Mouse (Mus musculus): ENCODE results near the gene Olfr994. TPM values are rescaled to one million over a fixed set of nuclear protein-coding genes. Genes with fewer than 3 reads are reported as not detected.

Olfr994 gene
- not detected in 2 replicates for total RNA-seq (2012; rRNA removed)
- not detected in 2 replicates for total RNA-seq (2014; rRNA removed)
- polyA plus RNA-seq (2012; ENCODE audit: insufficient read length, low read depth) = not detected in 2 replicates

DNA sequence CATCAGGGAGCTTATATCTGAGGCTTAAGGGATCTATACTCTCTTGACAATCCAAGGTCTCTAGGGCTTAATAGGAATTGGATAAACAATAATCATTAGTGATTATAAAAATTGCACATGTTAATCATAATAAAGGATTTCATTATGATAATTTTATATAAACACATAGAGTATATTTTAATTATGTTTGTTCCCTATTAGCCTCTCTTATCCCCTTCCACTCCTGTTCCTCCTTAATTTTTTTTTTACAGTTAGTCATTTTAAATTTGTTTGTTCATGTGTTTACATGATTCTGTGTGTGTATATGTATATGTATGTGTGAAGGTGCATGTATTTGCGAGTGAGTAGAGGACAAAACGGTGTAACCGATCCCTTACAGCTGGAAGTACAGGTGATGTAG is at the start of gene Olfr994:
Olfr994 (minus strand) TSS at position 101 of the 400 bp plus-strand sequence.
- in situ Hi-C loops (cut with MboI; ENCODE audit: low pct_ligation_motif_present, low pct_unique_long_range_greater_than_20kb, low sequenced_read_pairs) = no loop called here
- Histone ChIP-seq H3K9ac (ENCODE audit: insufficient read depth, low read depth) (no peak within 1 kb of the TSS), H3K4me1 (ENCODE audit: control insufficient read depth in 1 of 2, insufficient read depth in 2 of 2) (no peaks in the 10 kb centered on the region), H3K27me3 (replicated peaks) (no peaks in the 10 kb centered on the region), H3K9me3 (replicated peaks; ENCODE audit: low read length) (no peaks in the 10 kb centered on the region), H3K4me2 (ENCODE audit: insufficient read depth, low read depth, poor library complexity, severe bottlenecking) (no peak within 1 kb of the TSS), H3K4me3 (replicated peaks in 1 of 3; ENCODE audit: low read depth in 2 of 3, low read length in 2 of 3, poor library complexity in 1 of 3) (no peak within 1 kb of the TSS), H3K79me2 (replicated peaks; ENCODE audit: control insufficient read depth, extremely low read depth, insufficient read depth, poor library complexity, severe bottlenecking) (no peaks in the 10 kb centered on the region), H3K27ac (ENCODE audit: insufficient read depth, low read depth) (no peak within 1 kb of the TSS), H3K36me3 (replicated peaks in 1 of 2; ENCODE audit: control insufficient read depth in 1 of 2, insufficient read depth in 1 of 2, low read length in 1 of 2) (no peaks in the 10 kb centered on the region)
- dilution Hi-C loops (cut with MboI; ENCODE audit: extremely low pct_ligation_motif_present, extremely low pct_unique_long_range_greater_than_20kb, low sequenced_read_pairs) = no loop called here
- no peak for DNase-seq (ENCODE audit: extremely low read depth)
- TF ChIP-seq SMC3 (IDR thresholded peaks at IDR 0.05; ENCODE audit: low read depth, low read length) (no peak), GABPA (IDR thresholded peaks at IDR 0.05; ENCODE audit: insufficient replicate concordance, low read depth, low read length) (no peak), POLR2AphosphoS2 (IDR thresholded peaks at IDR 0.05; ENCODE audit: low read depth, low read length) (no peak), MXI1 (IDR thresholded peaks at IDR 0.05; ENCODE audit: low read depth, low read length) (no peak), RCOR1 (conservative IDR thresholded peaks at IDR 0.05; ENCODE audit: low read depth, low read length) (no peak), NELFE (IDR thresholded peaks at IDR 0.05; ENCODE audit: low read depth, low read length) (no peak), HCFC1 (IDR thresholded peaks at IDR 0.05; ENCODE audit: low read depth, low read length) (no peak), POLR2A (IDR thresholded peaks at IDR 0.05; ENCODE audit: low read depth, low read length) (no peak)

GRCm38 (mm10) chr2:85466801-85467325 is 30.6 kb upstream of the Olfr994 start:
- Histone ChIP-seq H3K9me3 (replicated peaks; ENCODE audit: low read length) (no peaks in the 10 kb centered on the region), H3K79me2 (replicated peaks; ENCODE audit: control insufficient read depth, extremely low read depth, insufficient read depth, poor library complexity, severe bottlenecking) (no peaks in the 10 kb centered on the region), H3K4me3 (replicated peaks in 1 of 3; ENCODE audit: low read depth in 2 of 3, low read length in 2 of 3, poor library complexity in 1 of 3) (no peak overlapping the region), H3K27me3 (replicated peaks) (no peaks in the 10 kb centered on the region), H3K9ac (ENCODE audit: insufficient read depth, low read depth) (no peak overlapping the region), H3K4me1 (ENCODE audit: control insufficient read depth in 1 of 2, insufficient read depth in 2 of 2) (no peaks in the 10 kb centered on the region), H3K27ac (ENCODE audit: insufficient read depth, low read depth) (no peak overlapping the region), H3K4me2 (ENCODE audit: insufficient read depth, low read depth, poor library complexity, severe bottlenecking) (no peak overlapping the region), H3K36me3 (replicated peaks in 1 of 2; ENCODE audit: control insufficient read depth in 1 of 2, insufficient read depth in 1 of 2, low read length in 1 of 2) (no peaks in the 10 kb centered on the region)
- in situ Hi-C loops (cut with MboI; ENCODE audit: low pct_ligation_motif_present, low pct_unique_long_range_greater_than_20kb, low sequenced_read_pairs) = no loop called here
- TF ChIP-seq KAT2A (IDR thresholded peaks at IDR 0.05; ENCODE audit: insufficient replicate concordance, low read length) (no peak), E2F4 (IDR thresholded peaks at IDR 0.05; ENCODE audit: insufficient replicate concordance, low read depth, low read length) (no peak), HCFC1 (IDR thresholded peaks at IDR 0.05; ENCODE audit: low read depth, low read length) (no peak), SIN3A (IDR thresholded peaks at IDR 0.05; ENCODE audit: low read length) (no peak), TCF12 (IDR thresholded peaks at IDR 0.05; ENCODE audit: low read depth, low read length) (no peak), BHLHE40 (IDR thresholded peaks at IDR 0.05; ENCODE audit: low read depth, low read length) (no peak), POLR2AphosphoS2 (IDR thresholded peaks at IDR 0.05; ENCODE audit: low read depth, low read length) (no peak), TBP (conservative IDR thresholded peaks at IDR 0.05; ENCODE audit: low read depth, low read length) (no peak), ZNF384 (IDR thresholded peaks at IDR 0.05; ENCODE audit: low read depth, low read length) (no peak), MAZ (IDR thresholded peaks at IDR 0.05; ENCODE audit: low read depth, low read length) (no peak), CTCF (conservative IDR thresholded peaks at IDR 0.05 in 1 of 2, IDR thresholded peaks at IDR 0.05 in 1 of 2; ENCODE audit: low read depth in 2 of 2, low read length in 2 of 2) (no peak)
- dilution Hi-C loops (cut with MboI; ENCODE audit: extremely low pct_ligation_motif_present, extremely low pct_unique_long_range_greater_than_20kb, low sequenced_read_pairs) = no loop called here
- DNase-seq (ENCODE audit: extremely low read depth) = no peak

Data from CH12.LX (cell line).